Mouse (Mus musculus) E14TG2a.4 (cell line): ENCODE measurements around the gene Crebl2.

Experiments
- CTCF ChIP-seq: conservative IDR thresholded peaks from 2 replicates; pipeline ENCODE4 v1.5.1; 2014; ENCODE audit warnings: low read length
- POU5F1 ChIP-seq: IDR thresholded peaks from 2 replicates; pipeline ENCODE4 v1.6.1; 2014; ENCODE audit warnings: low read length, borderline replicate concordance

DNA sequence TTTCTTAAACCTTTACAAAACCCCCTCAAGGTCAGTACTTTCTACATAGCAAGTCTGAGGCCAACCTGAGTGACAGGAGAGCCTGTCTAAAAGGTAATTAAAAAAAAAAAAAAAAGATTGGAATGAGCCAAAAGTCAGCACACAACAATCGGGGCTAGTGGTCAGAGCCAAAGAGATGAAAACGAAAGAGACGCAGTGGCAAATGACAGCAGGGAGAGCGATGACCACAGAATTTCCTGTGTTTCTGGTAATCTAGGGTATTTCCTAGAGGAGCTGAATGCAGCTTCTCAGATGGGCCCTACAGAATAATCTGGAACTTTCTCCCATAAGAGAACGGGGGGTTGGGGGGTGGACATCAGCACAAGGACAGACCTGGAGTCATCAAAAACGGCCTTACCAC lies 23.8 kb upstream of the Crebl2 start:
- TF ChIP-seq POU5F1: no peak
- no peak for TF ChIP-seq CTCF
